Mouse (Mus musculus) G1E-ER4 (cell line): Measurements from ENCODE around the gene Olfr1230. TPM values are rescaled to one million over a fixed set of nuclear protein-coding genes. Genes with fewer than 3 reads are reported as not detected.

Experiments used
- GATA1 ChIP-seq: IDR thresholded peaks from one replicate; pipeline ENCODE4 v1.8.0; 2012; ENCODE audit warnings: low read length, inconsistent platforms
- polyA plus RNA-seq: library from polyadenylated mRNA; stranded (reverse); fragments of >175 nt; gene quantifications from 2 replicates; pipeline ENCODE4 v1.2.3, GENCODE M21; 2012

The Olfr1230 gene
- polyA plus RNA-seq: not detected in 2 replicates

DNA sequence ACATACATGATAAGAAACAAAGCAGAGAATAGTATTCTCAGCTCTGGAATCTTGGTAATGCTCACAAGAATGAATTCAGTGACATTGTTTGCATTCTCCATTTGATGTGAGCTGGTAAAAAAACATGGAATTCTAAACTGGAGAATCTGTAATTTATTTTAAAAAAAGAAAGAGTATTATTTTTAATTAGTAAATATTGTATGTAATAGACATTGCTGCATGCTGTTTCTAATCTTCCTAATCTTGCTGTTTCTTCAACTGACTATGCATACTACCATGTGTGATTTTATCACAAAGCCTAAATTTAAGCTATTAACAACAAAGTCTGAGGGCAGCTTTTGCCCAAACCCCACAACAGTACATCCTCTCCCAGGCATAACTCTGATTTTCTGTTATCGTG lies at the start of gene Olfr1230:
Gene Olfr1230 (minus strand): TSS at position 101 of the 400 bp plus-strand sequence.
- TF ChIP-seq GATA1: no peak

DNA sequence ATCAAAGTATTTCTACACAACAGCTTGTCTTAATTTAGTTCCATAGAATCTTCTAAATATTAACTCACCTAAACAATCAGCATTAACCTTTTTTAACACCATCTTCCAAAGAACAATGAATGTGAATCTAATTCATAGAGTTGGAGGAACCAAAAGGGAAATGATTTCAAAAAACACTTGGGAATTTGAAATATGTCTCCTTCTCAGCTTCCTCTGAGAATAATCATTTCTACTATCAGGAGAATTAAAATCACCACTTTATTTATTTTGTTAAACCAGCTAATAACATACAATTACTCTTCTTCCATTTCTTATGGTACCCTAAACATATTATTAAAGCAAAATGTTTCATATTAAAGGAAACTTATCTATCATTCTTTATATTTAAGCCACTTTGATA lies 45.2 kb upstream of the Olfr1230 start, which contains the start of gene Olfr1233:
Gene Olfr1233 (minus strand): TSS at position 101 of the 400 bp plus-strand sequence.
- no peak for TF ChIP-seq GATA1

- no peak for TF ChIP-seq GATA1
Observed at GRCm38 (mm10) chr2:89329575-89329974, 32.5 kb upstream of the Olfr1230 start, which contains the start of gene Olfr1232. Gene Olfr1232, minus strand, starts transcription at chr2:89329675.

GRCm38 (mm10) chr2:89306974-89307373 lies 9.9 kb upstream of the Olfr1230 start, which contains the start of gene Olfr1231:
Gene Olfr1231, minus strand, starts transcription at chr2:89307074.
- TF ChIP-seq GATA1: no peak

- TF ChIP-seq GATA1: no peak
Observed at GRCm38 (mm10) chr2:89287914-89288313, 9.2 kb downstream of the Olfr1230 start, which contains the start of gene Olfr1229. Gene Olfr1229, minus strand, starts transcription at chr2:89288014.

DNA sequence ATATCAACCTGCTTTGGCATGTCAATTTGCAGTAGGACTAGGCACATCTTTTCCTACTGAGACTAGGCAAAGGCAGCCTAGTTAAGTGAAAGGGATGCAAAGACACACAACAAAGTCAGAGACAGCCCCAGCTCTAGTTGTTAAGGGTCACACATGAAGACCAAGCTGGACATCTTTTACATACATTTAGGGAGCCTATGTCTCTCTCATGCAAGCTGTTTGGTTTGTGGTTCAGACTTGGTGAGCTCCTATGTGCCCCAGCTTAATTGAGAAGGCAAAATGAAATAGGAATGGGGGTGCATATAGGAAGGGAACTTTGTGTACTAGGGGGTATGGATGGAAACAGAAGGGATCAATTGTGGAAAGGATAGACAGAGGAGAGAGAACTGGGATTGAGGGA lies 43.1 kb downstream of the Olfr1230 start, which contains the start of gene Olfr1228:
Gene Olfr1228 (minus strand): TSS at position 101 of the 400 bp plus-strand sequence.
- no peak for TF ChIP-seq GATA1

Other genes with a start within 250 kb of the Olfr1230 start
- gene Olfr1218, start 236.1 kb downstream of the Olfr1230 start, polyA plus RNA-seq: not detected in 2 replicates
- gene Olfr1219, start 213.8 kb downstream of the Olfr1230 start, polyA plus RNA-seq: not detected in 2 replicates
- not detected in 2 replicates for gene Olfr1220, start 190.4 kb downstream of the Olfr1230 start, polyA plus RNA-seq
- not detected in 2 replicates for gene Olfr1221, start 180.0 kb downstream of the Olfr1230 start, polyA plus RNA-seq
- gene Olfr1222, start 164.2 kb downstream of the Olfr1230 start, polyA plus RNA-seq: not detected in 2 replicates
- not detected in 2 replicates for gene Olfr1223, start 145.7 kb downstream of the Olfr1230 start, polyA plus RNA-seq
- gene Olfr1224-ps1, start 133.2 kb downstream of the Olfr1230 start, polyA plus RNA-seq: not detected in 2 replicates
- gene Olfr1225, start 122.6 kb downstream of the Olfr1230 start, polyA plus RNA-seq: not detected in 2 replicates
- gene Olfr1226, start 97.2 kb downstream of the Olfr1230 start, polyA plus RNA-seq: not detected in 2 replicates
- not detected in 2 replicates for gene Olfr1228, start 43.2 kb downstream of the Olfr1230 start, polyA plus RNA-seq
- gene Olfr1229, start 9.3 kb downstream of the Olfr1230 start, polyA plus RNA-seq: not detected in 2 replicates
- gene Olfr1231, start 9.8 kb upstream of the Olfr1230 start, polyA plus RNA-seq: not detected in 2 replicates
- not detected in 2 replicates for gene Olfr1232, start 32.4 kb upstream of the Olfr1230 start, polyA plus RNA-seq
- not detected in 2 replicates for gene Olfr1233, start 45.1 kb upstream of the Olfr1230 start, polyA plus RNA-seq
- gene Olfr1234, start 67.6 kb upstream of the Olfr1230 start, polyA plus RNA-seq: not detected in 2 replicates
- gene Olfr1238, start 112.4 kb upstream of the Olfr1230 start, polyA plus RNA-seq: not detected in 2 replicates
- gene Olfr1239, start 123.1 kb upstream of the Olfr1230 start, polyA plus RNA-seq: not detected in 2 replicates
- not detected in 2 replicates for gene Olfr1240, start 145.7 kb upstream of the Olfr1230 start, polyA plus RNA-seq
- gene Olfr1241, start 189.9 kb upstream of the Olfr1230 start, polyA plus RNA-seq: not detected in 2 replicates
- not detected in 2 replicates for gene Olfr1242, start 201.1 kb upstream of the Olfr1230 start, polyA plus RNA-seq
- gene Olfr1243, start 234.2 kb upstream of the Olfr1230 start, polyA plus RNA-seq: not detected in 2 replicates